Mouse (Mus musculus) T-helper 17 cell (primary cell): ENCODE measurements at regions not wholly inside any gene's neighbourhood (a gene's known extent, or its start where the extent isn't known, plus 50 kb on each side); places are given as distances from the start of the nearest gene placed in this dataset.

Experiments used
- in situ Hi-C, 2 experiments: fragments of 300-600 bp; cut with MboI, MseI; formaldehyde crosslinking; loops; 1 replicate in 1 of 2; 2 replicates in 1 of 2; pipeline ENCODE4 v1.15.1; 2025; ENCODE audit warnings: high pct_unique_total_duplicates in 2 of 2

DNA sequence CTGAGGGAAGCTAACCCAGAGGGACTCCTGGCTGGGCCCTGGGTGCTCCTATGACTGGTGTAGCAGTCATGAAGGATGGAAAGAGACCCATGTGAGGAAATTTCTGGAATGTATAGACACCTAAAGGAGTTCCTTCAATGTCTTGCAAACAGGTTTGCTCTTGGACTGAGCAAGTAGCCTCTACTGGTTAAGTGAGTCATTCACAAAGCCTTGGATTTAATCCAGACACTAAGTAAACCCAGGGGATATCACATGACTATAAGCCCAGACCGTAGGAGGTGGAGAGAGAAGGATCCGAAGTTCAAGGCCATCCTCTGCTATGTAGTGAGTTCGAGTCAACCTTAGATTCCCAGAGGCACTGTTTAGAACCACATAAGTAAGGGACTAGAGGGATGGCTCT lies 1286.5 kb upstream of the A1bg start:
- in situ Hi-C loops = no loop called here

DNA sequence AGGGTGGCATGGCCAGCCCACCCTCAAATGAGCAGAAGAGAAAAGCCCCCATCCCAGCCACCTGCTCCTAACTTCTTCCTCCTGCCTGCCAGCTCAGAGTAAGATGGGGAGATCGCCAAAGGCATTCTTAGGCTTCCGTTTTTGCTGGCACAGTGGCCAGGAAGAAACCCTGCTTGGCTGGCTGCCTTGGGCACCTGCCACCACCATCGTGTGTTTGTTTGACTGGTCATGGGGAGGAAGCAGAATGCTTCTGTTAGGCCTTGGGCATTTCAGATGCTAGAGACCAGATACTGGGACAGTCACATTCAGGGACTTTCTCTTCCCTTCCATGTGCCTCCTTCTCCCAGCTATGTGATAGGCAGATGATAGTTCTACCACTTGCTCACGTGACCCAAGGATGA lies 1283.7 kb upstream of the A1bg start:
- in situ Hi-C loops = no loop called here

DNA sequence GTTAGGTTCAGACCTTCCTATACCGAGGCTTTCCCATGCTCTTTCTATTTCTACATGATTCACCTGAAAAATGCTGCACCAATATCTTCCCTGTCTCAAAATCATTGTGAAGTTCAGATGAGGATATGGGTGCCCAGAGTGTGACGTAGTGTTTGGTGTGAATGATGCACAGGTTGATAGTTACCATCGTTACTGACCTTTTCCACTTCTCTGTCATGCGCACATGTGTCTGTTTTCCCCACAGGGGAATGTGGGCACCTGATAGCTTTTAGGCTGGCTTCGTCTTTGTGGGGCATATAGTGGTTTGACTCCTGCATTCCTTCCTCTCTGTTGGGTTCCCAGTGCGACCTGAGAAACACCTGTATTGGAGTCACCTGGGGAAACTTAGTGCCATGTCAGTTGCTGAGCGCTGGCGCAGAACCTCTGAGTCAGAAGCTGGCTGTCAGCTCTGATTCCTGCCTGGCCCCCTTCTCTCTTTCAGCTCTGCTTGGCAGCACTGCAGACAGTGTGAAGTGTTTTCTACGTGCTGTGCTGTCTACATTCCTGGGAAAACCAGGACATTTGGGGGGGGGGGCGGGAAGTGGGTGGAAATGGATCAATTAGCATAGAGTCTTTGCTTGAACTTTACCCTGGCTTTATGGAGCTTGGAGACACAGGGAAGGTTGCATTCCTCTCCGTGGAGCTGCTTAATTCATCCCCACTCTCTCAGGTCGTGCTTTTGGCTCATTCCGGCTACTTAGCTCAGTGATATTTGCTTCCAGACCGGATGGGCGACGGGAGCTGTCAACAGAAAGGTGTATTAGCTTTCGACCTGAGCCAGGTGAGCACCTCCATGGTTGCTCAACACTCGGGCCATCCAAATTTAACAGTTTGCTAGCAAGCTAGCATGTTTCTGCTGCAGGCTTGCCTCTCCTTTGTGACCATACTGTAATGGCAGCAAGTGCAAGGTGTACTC lies 1281.4 kb upstream of the A1bg start:
- in situ Hi-C loops = no loop called here

DNA sequence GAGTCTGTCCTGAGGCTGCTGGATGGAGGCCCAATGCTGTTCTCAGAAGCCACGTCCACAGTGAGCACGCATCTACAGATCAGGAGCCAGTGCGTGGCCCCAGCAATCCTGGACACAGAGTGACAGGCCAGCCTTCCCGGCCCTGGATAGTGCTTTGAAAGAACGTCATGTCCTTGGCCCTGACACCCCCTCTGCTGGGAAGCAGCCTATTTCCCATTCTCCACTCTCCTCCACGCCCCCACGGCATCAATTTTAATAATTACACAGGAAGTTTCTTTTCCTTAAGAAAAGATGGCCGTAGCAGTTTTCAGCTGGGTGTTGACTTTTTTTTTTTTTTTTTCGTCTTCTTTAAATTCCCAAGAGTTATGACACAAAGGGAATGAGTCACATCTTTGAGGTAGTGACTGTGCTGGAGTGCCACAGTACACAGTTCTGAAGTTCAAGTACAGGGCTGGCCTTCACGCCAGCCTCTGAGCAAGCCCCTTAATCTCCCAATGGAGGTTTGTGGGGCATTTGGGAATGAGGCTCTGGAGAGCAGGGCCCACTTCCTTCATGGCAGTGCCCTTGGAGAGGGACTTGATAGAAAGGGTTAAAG lies 1280.1 kb upstream of the A1bg start:
- in situ Hi-C loops = no loop called here

DNA sequence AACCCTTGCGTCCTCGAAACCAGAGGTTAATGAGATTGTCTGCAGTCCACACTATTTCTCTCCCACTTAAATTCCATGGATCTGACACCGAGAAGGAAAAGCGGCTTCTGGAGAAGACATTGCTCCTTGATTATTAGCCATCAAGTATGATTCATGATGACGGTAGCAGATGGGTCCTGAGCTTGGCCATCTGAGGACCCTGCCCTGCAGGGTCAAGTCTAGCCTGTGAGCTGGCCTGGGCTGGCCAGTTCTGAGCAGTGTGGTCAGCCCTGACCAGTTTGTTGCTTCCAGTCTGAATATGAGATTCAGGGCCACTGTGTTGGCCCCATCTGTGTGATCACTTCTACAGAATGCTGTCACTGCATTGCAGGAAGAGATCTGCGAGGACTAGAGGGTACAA lies 1275.9 kb upstream of the A1bg start:
- in situ Hi-C loops = no loop called here

DNA sequence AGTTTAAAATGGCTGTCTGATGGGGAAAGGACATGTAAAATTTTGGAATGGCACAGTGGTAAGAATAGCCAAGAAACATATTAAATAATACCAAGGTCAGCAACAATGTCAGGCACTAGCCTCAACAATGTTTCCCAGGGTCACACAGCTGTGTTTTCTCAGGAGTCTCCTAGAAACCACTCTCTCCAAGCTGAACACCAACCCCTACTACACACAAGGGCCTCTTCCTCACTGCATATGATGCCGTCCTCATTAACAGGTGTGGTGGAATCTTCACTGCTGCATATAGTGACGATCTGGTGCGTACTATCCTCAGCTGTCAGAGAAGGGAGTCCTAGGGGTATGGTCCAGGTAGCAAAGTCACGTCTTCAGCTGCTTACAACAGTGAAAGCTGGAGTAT lies 1275.4 kb upstream of the A1bg start:
- in situ Hi-C loops = no loop called here

DNA sequence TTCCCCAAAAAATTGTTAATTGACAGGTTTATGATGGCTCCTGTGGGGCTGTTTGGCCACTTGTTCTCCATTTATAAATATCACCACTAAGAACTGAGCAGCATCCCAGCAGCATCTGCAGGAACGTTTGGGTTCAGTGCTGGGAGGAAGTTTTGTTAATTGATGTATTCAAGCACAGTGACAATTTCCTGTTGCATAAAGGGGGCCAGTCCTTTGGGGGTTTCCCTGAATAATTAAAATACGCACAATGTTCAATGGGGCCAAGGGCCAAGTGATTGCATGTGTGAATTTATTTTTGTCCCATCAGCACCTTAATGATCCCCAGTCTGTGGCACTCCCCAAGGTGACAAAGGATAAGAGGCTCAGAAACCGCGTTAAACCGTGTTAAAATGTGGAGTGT lies 1272.6 kb upstream of the A1bg start:
- in situ Hi-C loops = no loop called here

DNA sequence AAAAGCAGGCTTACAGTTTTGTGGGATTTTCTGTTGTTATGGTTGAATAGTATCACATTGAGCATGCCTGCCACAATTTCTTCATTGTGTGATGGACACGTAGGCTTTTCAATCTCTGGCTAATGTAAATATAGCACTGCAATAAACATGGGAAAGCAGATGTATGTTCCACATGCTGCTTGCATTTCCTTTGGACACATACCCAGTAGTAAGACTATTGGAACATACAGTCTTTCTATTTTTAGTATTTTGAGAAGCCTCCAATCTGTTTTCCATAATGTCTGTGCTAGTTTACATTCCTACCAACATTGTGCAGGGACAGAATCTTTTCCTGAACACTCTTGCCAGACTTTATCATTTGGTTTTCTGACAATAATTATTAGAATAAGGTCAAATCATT lies 1269.9 kb upstream of the A1bg start:
- in situ Hi-C loops = no loop called here

DNA sequence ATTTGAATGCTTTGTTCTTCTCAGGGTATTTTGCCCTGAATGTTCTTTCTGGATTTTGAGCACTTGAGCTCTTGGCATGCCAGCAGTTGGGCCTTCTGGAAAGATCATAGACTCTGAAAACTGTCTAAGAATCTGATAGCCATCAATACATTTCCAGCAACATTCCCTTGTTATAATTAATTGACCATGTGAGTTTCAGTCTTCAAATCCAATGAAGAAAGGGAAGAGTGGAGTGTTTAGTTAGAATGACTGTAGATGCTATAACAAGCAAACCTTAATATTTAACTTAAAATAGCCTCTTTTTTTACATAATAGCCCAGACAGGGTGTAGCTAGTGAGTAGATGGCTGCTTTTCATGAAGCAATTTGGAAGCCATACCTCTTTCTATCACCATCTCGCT lies 1268.8 kb upstream of the A1bg start:
- in situ Hi-C loops = no loop called here

DNA sequence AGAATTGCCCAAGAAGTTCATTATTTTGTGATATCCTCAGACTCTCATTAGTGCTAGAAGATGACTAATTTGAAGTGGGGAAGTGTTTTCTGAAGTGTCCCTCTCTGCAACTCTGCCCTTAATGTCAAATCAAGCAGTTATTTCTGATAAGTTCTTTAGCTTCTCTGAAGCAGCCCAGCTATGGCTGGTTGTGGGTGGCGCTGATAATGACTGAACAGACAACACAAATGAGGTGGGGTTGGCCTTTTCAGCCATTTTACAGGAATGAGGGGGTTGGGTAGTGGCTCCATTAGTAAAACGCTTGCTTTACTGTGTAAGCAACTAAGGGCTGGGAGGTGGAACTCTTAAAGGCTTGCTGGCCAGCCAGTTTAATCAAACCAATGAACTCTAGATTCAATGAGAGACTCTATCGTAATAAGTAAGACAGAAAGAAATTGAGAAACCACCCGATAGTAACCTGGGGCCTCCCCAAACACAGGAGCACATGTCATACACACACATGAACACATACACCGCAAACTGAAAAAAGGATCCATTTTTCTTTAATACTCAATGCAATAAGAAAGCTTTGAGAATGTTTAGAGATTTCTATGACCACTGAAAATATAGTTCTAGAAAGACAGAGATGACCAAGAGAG lies 1268.3 kb upstream of the A1bg start:
- in situ Hi-C loops = no loop called here

DNA sequence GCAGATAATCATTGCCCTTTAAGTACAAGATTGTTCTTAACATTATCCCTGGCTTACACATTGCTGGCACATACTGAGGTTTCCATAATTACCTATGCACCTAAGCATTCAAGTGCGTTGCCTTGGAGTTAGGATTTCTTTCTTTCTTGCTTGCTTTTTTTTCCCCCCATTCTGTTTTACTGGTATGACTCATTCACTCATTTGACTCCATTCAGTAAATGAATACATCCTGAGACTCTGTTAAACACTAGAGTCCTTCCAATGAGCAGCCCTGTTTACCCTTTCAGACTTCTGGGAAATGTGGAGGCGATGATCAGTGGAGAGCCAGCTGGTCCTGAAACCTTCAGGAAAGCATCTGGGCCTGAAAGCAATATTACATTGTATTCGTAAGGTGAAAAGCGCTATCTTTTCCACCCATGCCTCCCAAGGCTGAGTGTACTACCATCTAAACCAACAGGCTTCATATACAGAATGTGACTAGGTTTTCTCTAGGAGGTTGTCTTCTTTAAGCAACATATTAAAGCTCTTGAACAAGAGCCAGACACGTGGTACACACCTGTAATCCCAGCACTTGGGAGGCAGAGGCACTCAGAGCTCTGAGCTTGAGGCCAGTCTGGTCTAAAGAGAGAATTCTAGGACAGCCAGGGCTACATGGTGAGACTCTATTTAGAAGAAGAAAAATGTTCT lies 1267.6 kb upstream of the A1bg start:
- in situ Hi-C loops = no loop called here

DNA sequence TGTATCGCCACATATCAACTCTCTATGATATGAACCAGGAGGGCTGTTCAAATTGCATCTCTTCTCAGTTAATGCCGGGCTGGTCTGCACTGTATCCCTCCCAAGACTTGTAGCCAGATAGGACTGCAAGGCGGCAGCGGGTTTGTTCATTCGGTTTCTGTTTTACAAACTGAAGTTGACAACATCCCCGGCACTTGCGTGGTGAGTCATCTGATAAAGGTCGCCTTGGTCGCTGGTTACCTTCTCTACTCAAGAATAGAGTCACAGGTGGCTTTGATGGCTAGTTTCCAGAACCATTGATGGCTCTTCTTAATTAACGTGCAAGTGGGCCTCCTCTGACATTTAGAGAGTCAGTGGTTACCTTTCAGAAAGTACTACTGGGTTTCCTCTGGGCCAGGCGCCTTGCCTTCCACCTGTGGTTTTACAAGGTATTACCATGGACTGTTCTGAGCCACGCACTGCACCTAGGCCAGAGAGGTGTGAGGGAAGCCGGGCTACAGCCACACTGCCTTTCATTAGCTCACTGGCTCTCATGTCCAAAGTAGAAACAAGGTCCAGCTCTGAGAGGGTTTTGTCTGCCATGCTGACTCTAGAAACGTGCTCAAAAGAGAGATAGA lies 1266.9 kb upstream of the A1bg start:
- in situ Hi-C loops = no loop called here

DNA sequence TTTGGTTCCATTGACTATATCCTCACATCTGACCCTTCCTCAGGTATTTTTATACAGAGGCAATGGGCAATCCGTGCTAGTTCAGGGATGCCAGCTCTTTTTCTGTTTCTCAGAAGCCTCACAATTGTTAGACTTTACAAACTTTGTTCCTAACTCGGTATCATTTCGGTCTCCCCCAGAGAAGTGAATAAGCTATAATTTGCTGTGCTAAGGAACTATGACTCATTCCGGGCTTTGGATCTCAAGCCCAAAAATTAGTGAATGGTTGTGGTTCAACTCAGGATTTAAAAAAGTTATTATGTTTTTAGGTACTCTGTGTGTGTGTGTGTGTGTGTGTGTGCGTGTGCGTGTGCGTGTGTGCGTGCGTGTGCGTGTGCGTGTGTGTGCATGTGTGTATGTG lies 1263.7 kb upstream of the A1bg start:
- in situ Hi-C loops = no loop called here

DNA sequence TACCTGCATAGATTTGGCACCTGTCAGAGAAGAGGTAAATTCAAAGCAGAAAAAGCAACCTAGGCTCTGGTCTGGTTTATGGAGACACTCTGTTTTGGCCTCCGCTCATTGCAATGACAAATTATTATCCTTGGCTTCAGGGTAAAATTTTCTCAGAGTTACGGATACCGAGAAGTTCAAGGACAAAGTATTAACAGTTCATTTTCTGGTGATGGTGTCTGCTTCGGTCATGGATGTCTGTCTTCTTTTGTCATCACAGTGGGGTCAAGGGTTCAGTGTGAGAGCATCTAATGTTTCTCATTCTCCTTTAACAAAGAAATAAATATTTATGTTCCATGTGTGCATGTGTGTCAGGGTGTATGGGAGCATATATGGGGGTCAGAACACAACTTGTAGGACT lies 1261.0 kb upstream of the A1bg start:
- in situ Hi-C loops = no loop called here

DNA sequence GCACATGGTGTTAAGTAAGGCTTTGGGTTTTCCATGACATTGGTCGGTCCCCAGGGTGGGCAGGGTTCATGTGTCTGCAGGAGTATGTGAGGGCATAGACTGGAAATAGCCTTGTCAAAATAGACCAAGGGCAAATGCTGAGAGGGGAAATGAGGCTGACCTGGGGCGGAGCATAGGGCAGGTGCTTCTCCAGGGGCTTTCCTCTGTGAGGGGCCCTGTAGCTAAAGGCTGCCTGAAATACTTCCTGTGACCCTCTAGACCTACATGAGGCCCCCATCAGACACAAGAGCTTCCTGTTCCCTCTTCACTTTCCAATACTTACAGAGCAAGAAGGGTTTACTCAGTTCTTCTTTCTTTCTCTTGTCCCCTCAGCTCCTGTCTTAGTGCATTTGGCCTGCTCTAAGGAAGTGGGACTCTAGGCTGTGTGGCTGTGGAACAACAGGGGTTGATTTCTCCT lies 1258.7 kb upstream of the A1bg start:
- in situ Hi-C loops = no loop called here

DNA sequence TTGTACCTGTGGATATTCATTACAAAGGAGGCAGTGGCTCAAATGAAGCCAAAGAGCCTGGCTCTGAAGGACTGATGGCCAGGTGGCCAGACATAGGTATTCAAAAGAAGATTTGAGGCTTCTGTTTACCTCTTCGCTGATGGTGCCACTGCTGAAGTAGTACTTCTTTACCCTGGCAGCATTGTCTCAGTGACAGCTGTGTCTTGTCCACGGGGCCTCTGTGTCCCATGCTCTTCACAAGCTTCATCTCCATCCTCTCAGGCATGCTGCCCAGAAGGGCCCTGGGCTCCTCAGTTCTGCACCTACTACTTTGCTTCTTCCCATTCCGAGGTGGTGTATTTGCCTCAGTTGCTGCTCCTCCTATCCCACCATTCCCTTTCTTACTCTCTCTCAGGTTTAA lies 1257.9 kb upstream of the A1bg start:
- in situ Hi-C loops = no loop called here

DNA sequence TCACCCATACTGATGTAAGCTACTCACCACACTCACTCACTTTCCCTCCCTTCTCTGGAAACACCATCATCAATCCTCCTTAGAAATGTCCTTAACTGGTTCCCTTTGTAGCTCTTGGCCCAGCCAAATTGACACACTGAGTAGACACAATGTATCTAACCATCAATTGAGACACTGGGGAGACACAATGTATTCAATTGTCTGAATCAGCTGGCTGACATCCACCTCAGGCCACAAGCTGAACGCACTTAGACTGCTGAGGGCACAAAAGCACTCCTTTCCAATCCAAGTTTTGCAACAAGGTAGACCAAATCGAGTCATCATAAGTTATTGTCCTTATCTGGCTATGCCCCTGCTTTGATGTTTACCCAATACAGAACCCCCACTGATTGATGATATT lies 1257.0 kb upstream of the A1bg start:
- in situ Hi-C loops = loop anchor here in 1 of 2 experiments (10.0 kb wide), 1 partner anchor 555 kb away; no protein-coding TSS in a partner anchor

DNA sequence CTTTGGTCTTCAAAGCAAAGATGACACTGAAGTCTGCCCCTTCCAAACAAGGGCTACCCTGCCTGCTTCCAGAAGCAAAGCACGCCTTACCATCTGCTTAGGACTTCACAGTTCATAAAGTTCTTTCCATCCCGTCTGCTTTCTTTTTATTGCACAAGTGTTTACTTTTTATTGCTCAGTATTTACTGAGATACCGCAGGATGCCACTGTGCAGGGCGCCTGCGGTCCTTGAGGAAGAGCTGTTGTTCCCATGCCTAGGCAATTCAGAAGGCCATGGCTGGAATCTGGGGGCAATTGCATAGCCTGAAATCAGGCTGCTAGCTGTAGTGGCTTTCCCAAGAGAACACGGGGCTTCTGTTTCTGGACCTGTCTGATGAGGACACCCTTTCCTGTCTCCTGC lies 1255.8 kb upstream of the A1bg start:
- in situ Hi-C loops = loop anchor here in 1 of 2 experiments (10.0 kb wide), 1 partner anchor 556 kb away; no protein-coding TSS in a partner anchor

DNA sequence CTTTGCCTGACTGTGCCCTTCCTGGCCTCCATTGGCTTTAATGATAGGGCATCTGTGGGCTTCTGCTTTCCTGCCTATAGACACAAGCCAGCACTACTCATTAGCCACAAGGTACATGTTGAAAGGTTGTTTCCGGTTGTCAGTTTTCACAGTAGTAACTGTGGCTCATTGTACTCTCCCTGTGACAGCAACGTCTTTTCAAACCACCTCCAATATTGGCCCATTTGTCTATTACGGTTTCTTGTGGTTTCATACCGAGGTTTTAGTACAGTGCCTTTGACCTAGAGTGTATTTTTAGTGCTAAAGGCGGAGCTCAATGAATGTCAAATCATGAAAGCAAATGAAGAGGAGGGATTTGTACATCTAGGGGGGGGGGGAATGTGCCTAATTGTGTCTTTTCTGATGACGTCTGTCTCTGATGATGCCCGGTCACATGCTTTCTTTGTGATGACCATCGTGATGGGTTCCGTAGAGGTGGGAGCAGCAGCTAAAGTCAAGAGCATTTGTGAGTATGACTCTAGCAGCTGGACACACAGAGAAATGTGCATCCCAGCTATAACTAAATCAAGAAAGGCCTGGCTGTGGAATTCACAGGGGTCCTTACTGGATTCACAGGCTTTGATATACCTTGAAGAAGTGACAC lies 1255.1 kb upstream of the A1bg start:
- in situ Hi-C loops = loop anchor here in 1 of 2 experiments (10.0 kb wide), 1 partner anchor 557 kb away; no protein-coding TSS in a partner anchor

DNA sequence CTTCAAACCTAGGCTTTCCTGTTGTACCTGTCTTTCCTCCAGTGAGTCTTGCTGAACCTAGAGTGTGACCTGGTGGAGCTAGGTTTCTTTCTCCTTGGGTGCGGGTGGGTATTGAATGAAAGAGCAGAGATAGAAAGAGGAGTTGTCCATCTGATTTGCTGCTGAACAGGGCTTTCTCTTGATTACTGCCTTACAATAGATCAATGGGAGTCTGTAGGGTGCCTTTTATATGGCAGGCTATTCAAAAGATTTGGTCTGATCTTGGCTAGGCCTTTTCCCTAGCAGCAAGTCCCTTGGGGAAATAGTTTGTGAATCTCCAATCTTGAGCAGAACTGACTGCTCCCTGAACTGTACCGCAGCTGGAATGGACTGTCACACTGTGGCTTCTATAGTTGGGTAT lies 1253.3 kb upstream of the A1bg start:
- in situ Hi-C loops = loop anchor here in 1 of 2 experiments (10.0 kb wide), 1 partner anchor 559 kb away; no protein-coding TSS in a partner anchor
